Mouse (Mus musculus): ENCODE measurements at regions not wholly inside any gene's neighbourhood (a gene's known extent, or its start where the extent isn't known, plus 50 kb on each side); places are given as distances from the start of the nearest gene placed in this dataset.

DNA sequence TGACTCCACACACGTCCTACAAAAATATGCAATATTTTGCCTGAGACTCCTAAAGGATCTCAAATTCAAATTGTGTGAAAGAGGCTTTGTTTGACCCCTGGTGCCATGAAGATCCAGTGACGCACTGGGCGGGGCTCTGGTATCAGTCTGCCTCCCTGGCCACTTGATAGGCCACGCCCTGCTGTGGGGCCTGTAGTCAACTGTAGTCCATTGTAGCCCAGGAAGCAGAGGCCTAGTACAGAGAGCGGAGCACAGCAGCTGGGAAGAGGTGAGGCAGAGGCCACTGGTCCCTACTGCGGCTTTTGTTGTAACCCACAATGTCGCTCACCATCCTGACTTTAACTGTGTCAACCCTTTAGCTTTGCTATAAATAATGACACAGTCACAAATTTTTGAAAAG, 88.5 kb upstream of the Klf3 start:
- TF ChIP-seq FOSL1 (IDR thresholded peaks at IDR 0.05; ENCODE audit: insufficient read depth, low read length, poor library complexity, severe bottlenecking) = no peak
- no peak for TF ChIP-seq USF1 (IDR thresholded peaks at IDR 0.05; ENCODE audit: low read depth)
- no peak for TF ChIP-seq MYOG (IDR thresholded peaks at IDR 0.05; ENCODE audit: control insufficient read depth, extremely low read depth, insufficient read length)
- no peak for TF ChIP-seq MAX (IDR thresholded peaks at IDR 0.05)
- no peak for TF ChIP-seq CTCF (IDR thresholded peaks at IDR 0.05; ENCODE audit: control insufficient read depth, insufficient read depth, insufficient read length)
- no peak for TF ChIP-seq CEBPB (IDR thresholded peaks at IDR 0.05; ENCODE audit: low read depth)
- TF ChIP-seq MYOD1 (IDR thresholded peaks at IDR 0.05; ENCODE audit: control insufficient read depth, insufficient read length, low read depth) = no peak
- Histone ChIP-seq H3K4me3 (ENCODE audit: insufficient read depth, poor library complexity, severe bottlenecking) (no peak overlapping the region), H3K79me3 (ENCODE audit: low read depth) (no peaks in the 10 kb centered on the region), H3K27me3 (ENCODE audit: control insufficient read depth, insufficient read depth, insufficient read length) (no peaks in the 10 kb centered on the region), H3ac (ENCODE audit: control insufficient read depth, insufficient read length, low read depth) (no peak overlapping the region), H3K36me3 (ENCODE audit: control insufficient read depth, insufficient read depth) (no peaks in the 10 kb centered on the region), H3K79me2 (ENCODE audit: control insufficient read depth, insufficient read depth) (no peaks in the 10 kb centered on the region)

- H3K27me3 ChIP-seq (ENCODE audit: control insufficient read depth, insufficient read depth, insufficient read length) = no peaks in the 10 kb centered on the region
- H3K4me3 ChIP-seq (ENCODE audit: insufficient read depth, poor library complexity, severe bottlenecking) = no peak overlapping the region
- H3K36me3 ChIP-seq (ENCODE audit: control insufficient read depth, insufficient read depth) = no peaks in the 10 kb centered on the region
- TF ChIP-seq MAX (IDR thresholded peaks at IDR 0.05) = no peak
- TF ChIP-seq FOSL1 (IDR thresholded peaks at IDR 0.05; ENCODE audit: insufficient read depth, low read length, poor library complexity, severe bottlenecking) = no peak
- TF ChIP-seq USF1 (IDR thresholded peaks at IDR 0.05; ENCODE audit: low read depth) = no peak
- no peak for TF ChIP-seq MYOG (IDR thresholded peaks at IDR 0.05; ENCODE audit: control insufficient read depth, extremely low read depth, insufficient read length)
- no peak for TF ChIP-seq CTCF (IDR thresholded peaks at IDR 0.05; ENCODE audit: control insufficient read depth, insufficient read depth, insufficient read length)
- no peak for TF ChIP-seq CEBPB (IDR thresholded peaks at IDR 0.05; ENCODE audit: low read depth)
- no peak for TF ChIP-seq MYOD1 (IDR thresholded peaks at IDR 0.05; ENCODE audit: control insufficient read depth, insufficient read length, low read depth)
- H3K79me3 ChIP-seq (ENCODE audit: low read depth) = no peaks in the 10 kb centered on the region
- no peak overlapping the region for H3ac ChIP-seq (ENCODE audit: control insufficient read depth, insufficient read length, low read depth)
- H3K79me2 ChIP-seq (ENCODE audit: control insufficient read depth, insufficient read depth) = no peaks in the 10 kb centered on the region
Observed at GRCm38 (mm10) chr5:64716551-64716950, 86.6 kb upstream of the Klf3 start.

DNA sequence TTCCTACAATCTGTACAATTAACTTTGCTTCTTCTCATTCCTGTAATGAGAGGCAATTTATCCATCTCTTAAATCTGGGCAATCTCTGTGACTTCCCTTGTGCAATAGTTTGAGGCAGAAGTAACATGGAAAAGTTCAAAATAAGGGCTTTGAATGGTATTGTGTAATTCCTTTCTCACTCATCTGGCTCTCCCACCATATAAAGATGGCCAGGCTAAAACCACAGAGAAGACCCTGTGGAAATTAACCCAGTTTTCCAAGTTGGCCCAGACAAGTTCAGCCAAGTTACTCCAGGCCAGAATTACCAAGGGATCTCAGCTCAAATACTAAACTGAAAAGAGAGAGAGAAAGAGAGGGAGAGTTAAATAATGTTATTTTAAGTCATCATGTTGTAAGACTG, 81.0 kb upstream of the Klf3 start:
- H3K4me3 ChIP-seq (ENCODE audit: insufficient read depth, poor library complexity, severe bottlenecking) = no peak overlapping the region
- TF ChIP-seq CEBPB (IDR thresholded peaks at IDR 0.05; ENCODE audit: low read depth) = no peak
- TF ChIP-seq MAX (IDR thresholded peaks at IDR 0.05) = no peak
- TF ChIP-seq FOSL1 (IDR thresholded peaks at IDR 0.05; ENCODE audit: insufficient read depth, low read length, poor library complexity, severe bottlenecking) = no peak
- TF ChIP-seq CTCF (IDR thresholded peaks at IDR 0.05; ENCODE audit: control insufficient read depth, insufficient read depth, insufficient read length) = no peak
- TF ChIP-seq MYOG (IDR thresholded peaks at IDR 0.05; ENCODE audit: control insufficient read depth, extremely low read depth, insufficient read length) = no peak
- TF ChIP-seq USF1 (IDR thresholded peaks at IDR 0.05; ENCODE audit: low read depth) = no peak
- TF ChIP-seq MYOD1 (IDR thresholded peaks at IDR 0.05; ENCODE audit: control insufficient read depth, insufficient read length, low read depth) = no peak
- H3K79me2 ChIP-seq (ENCODE audit: control insufficient read depth, insufficient read depth) = no peaks in the 10 kb centered on the region
- H3K79me3 ChIP-seq (ENCODE audit: low read depth) = no peaks in the 10 kb centered on the region
- H3K36me3 ChIP-seq (ENCODE audit: control insufficient read depth, insufficient read depth) = no peaks in the 10 kb centered on the region
- H3K27me3 ChIP-seq (ENCODE audit: control insufficient read depth, insufficient read depth, insufficient read length) = no peaks in the 10 kb centered on the region
- no peak overlapping the region for H3ac ChIP-seq (ENCODE audit: control insufficient read depth, insufficient read length, low read depth)

DNA sequence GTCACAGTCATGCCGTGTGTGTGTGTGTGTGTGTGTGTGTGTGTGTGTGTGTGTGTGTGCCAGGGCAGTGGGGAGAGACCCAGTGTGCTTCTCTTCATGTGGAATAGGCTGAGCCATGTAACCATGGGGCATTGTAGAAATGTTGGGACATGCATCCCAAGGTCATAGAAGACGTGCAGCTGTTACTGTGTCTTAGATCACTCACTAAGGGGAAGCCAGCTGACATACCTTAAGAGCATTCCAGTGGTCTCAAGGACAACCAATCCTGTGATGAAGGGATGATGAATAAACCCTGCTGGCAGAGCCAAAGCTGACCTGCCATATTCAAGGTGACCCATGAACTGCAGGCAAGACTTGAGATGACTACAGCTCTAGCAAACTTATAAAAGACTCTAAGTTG, 75.3 kb upstream of the Klf3 start:
- Histone ChIP-seq H3K79me3 (ENCODE audit: low read depth) (no peaks in the 10 kb centered on the region), H3K36me3 (ENCODE audit: control insufficient read depth, insufficient read depth) (no peaks in the 10 kb centered on the region), H3ac (ENCODE audit: control insufficient read depth, insufficient read length, low read depth) (no peak overlapping the region), H3K79me2 (ENCODE audit: control insufficient read depth, insufficient read depth) (no peaks in the 10 kb centered on the region), H3K27me3 (ENCODE audit: control insufficient read depth, insufficient read depth, insufficient read length) (no peaks in the 10 kb centered on the region), H3K4me3 (ENCODE audit: insufficient read depth, poor library complexity, severe bottlenecking) (no peak overlapping the region)
- no peak for TF ChIP-seq USF1 (IDR thresholded peaks at IDR 0.05; ENCODE audit: low read depth)
- TF ChIP-seq MYOD1 (IDR thresholded peaks at IDR 0.05; ENCODE audit: control insufficient read depth, insufficient read length, low read depth) = no peak
- TF ChIP-seq FOSL1 (IDR thresholded peaks at IDR 0.05; ENCODE audit: insufficient read depth, low read length, poor library complexity, severe bottlenecking) = no peak

DNA sequence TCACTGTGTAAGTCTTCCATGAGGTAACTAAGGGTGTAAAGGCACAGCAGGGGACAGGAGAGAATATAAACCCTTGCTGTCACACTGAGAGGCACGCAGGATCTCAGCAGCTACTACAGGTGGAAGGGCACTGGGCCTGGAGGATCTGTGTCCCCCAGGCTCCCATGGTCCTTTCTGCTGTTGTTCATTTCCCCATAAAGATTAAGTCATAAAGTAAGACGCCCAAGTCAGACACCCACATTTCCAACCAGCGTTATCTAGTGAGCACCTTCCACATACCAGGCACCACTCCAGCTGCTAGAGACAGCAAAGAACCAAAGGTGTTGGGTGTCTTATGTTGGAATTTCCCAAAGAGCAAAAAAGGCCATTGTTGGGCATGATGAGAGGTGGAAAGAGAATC, 70.8 kb upstream of the Klf3 start:
- Histone ChIP-seq H3K4me3 (ENCODE audit: insufficient read depth, poor library complexity, severe bottlenecking) (no peak overlapping the region), H3K79me3 (ENCODE audit: low read depth) (no peaks in the 10 kb centered on the region), H3K27me3 (ENCODE audit: control insufficient read depth, insufficient read depth, insufficient read length) (no peaks in the 10 kb centered on the region), H3ac (ENCODE audit: control insufficient read depth, insufficient read length, low read depth) (no peak overlapping the region), H3K79me2 (ENCODE audit: control insufficient read depth, insufficient read depth) (no peaks in the 10 kb centered on the region), H3K36me3 (ENCODE audit: control insufficient read depth, insufficient read depth) (no peaks in the 10 kb centered on the region)
- no peak for TF ChIP-seq FOSL1 (IDR thresholded peaks at IDR 0.05; ENCODE audit: insufficient read depth, low read length, poor library complexity, severe bottlenecking)
- TF ChIP-seq MYOD1 (IDR thresholded peaks at IDR 0.05; ENCODE audit: control insufficient read depth, insufficient read length, low read depth) = no peak
- no peak for TF ChIP-seq CTCF (IDR thresholded peaks at IDR 0.05; ENCODE audit: control insufficient read depth, insufficient read depth, insufficient read length)
- no peak for TF ChIP-seq CEBPB (IDR thresholded peaks at IDR 0.05; ENCODE audit: low read depth)
- TF ChIP-seq MYOG (IDR thresholded peaks at IDR 0.05; ENCODE audit: control insufficient read depth, extremely low read depth, insufficient read length) = no peak
- no peak for TF ChIP-seq MAX (IDR thresholded peaks at IDR 0.05)
- TF ChIP-seq USF1 (IDR thresholded peaks at IDR 0.05; ENCODE audit: low read depth) = no peak

GRCm38 (mm10) chr5:64736985-64737384, 66.2 kb upstream of the Klf3 start:
- TF ChIP-seq CTCF (IDR thresholded peaks at IDR 0.05; ENCODE audit: control insufficient read depth, insufficient read depth, insufficient read length) (no peak), CEBPB (IDR thresholded peaks at IDR 0.05; ENCODE audit: low read depth) (no peak), MAX (IDR thresholded peaks at IDR 0.05) (no peak), MYOG (IDR thresholded peaks at IDR 0.05; ENCODE audit: control insufficient read depth, extremely low read depth, insufficient read length) (no peak), MYOD1 (IDR thresholded peaks at IDR 0.05; ENCODE audit: control insufficient read depth, insufficient read length, low read depth) (no peak), FOSL1 (IDR thresholded peaks at IDR 0.05; ENCODE audit: insufficient read depth, low read length, poor library complexity, severe bottlenecking) (no peak), USF1 (IDR thresholded peaks at IDR 0.05; ENCODE audit: low read depth) (no peak)
- Histone ChIP-seq H3K79me2 (ENCODE audit: control insufficient read depth, insufficient read depth) (no peaks in the 10 kb centered on the region), H3K79me3 (ENCODE audit: low read depth) (no peaks in the 10 kb centered on the region), H3K27me3 (ENCODE audit: control insufficient read depth, insufficient read depth, insufficient read length) (no peaks in the 10 kb centered on the region), H3K4me3 (ENCODE audit: insufficient read depth, poor library complexity, severe bottlenecking) (no peak overlapping the region), H3K36me3 (ENCODE audit: control insufficient read depth, insufficient read depth) (no peaks in the 10 kb centered on the region), H3ac (ENCODE audit: control insufficient read depth, insufficient read length, low read depth) (no peak overlapping the region)
